29 mouse cellular contexts compared by ENCODE assay signal in genomic region chr2:69828031-69828430, GRCm38 (mm10). TPM values are rescaled to one million over a fixed set of nuclear protein-coding genes. Genes with fewer than 3 reads are reported as not detected.
DNase-seq lines count a peak whose midpoint lies in the region; ATAC-seq lines count a peak whose summit lies in the region.
"Had no signal": no experiment of that assay in that cellular context is flagged by ENCODE, and none has a peak within 500 bp of the region (broad histone marks: within the 10 kb centered on the region; RNA-seq: fewer than 3 reads in every experiment).

No protein-coding gene starts in this region.

- peak overlapping the region; percentile 40 for H3K9ac ChIP-seq in midbrain, embryonic 11.5 days (ENCODE audit: low read length)
- no peak overlapping the region; the same call in 1 of the 2 replicates for H3K9ac ChIP-seq in midbrain, embryonic 15.5 days
- H3K9ac ChIP-seq in midbrain, embryonic 16.5 days (ENCODE audit: low read depth, low read length), result peak overlapping the region; percentile 32; the same call in 1 of the 2 replicates
- H3K9ac ChIP-seq: embryonic facial prominence, embryonic 12.5 days; forebrain, embryonic 13.5 days; heart, embryonic 12.5 days; hindbrain, embryonic 12.5 days; liver, embryonic 12.5 days; liver, postnatal 0 days had no signal

- no peak overlapping the region for H3K27ac ChIP-seq in heart, embryonic 10.5 days
- no peak overlapping the region for H3K27ac ChIP-seq in midbrain, embryonic 11.5 days (ENCODE audit: low read depth, low read length)
- no peak overlapping the region for H3K27ac ChIP-seq in midbrain, embryonic 15.5 days
- no peak overlapping the region for H3K27ac ChIP-seq in midbrain, embryonic 16.5 days (ENCODE audit: low read length)
- H3K27ac ChIP-seq: embryonic facial prominence, embryonic 12.5 days; forebrain, embryonic 13.5 days; hindbrain, embryonic 12.5 days; liver, embryonic 12.5 days; stomach, postnatal 0 days had no signal

- WGBS in heart, embryonic 10.5 days, result 41% methylated on average over 7 of the region's 7 CpGs
- WGBS in midbrain, embryonic 11.5 days, result 34% methylated on average over 7 of the region's 7 CpGs
- 33% methylated on average over 7 of the region's 7 CpGs for WGBS in midbrain, embryonic 15.5 days
- 38% methylated on average over 7 of the region's 7 CpGs for WGBS in midbrain, embryonic 16.5 days

- no peaks in the 10 kb centered on the region for H3K27me3 ChIP-seq in heart, embryonic 10.5 days (ENCODE audit: insufficient read depth, poor library complexity, severe bottlenecking)
- H3K27me3 ChIP-seq in midbrain, embryonic 11.5 days (ENCODE audit: control insufficient read depth, insufficient read depth, low read length), result no peaks in the 10 kb centered on the region
- no peaks in the 10 kb centered on the region for H3K27me3 ChIP-seq in midbrain, embryonic 15.5 days (replicated peaks)
- no peaks in the 10 kb centered on the region for H3K27me3 ChIP-seq in midbrain, embryonic 16.5 days (ENCODE audit: control insufficient read depth, insufficient read depth, low read depth, low read length)
- H3K27me3 ChIP-seq: embryonic facial prominence, embryonic 12.5 days; forebrain, embryonic 13.5 days; heart, embryonic 12.5 days; hindbrain, embryonic 12.5 days; liver, embryonic 12.5 days had no signal

- no peak for ATAC-seq in midbrain, embryonic 11.5 days (ENCODE audit: low FRiP score)
- no peak for ATAC-seq in midbrain, embryonic 15.5 days (replicated peaks)
- no peak for ATAC-seq in midbrain, embryonic 16.5 days
- ATAC-seq: forebrain, embryonic 13.5 days; intestine, postnatal 0 days; liver, embryonic 12.5 days; liver, postnatal 0 days had no signal

- H3K4me3 ChIP-seq in heart, embryonic 10.5 days, result no peak overlapping the region
- no peak overlapping the region for H3K4me3 ChIP-seq in midbrain, embryonic 11.5 days (ENCODE audit: low read depth, low read length)
- H3K4me3 ChIP-seq in midbrain, embryonic 15.5 days, result no peak overlapping the region
- H3K4me3 ChIP-seq in midbrain, embryonic 16.5 days (ENCODE audit: low read depth, low read length), result no peak overlapping the region
- H3K4me3 ChIP-seq: embryonic facial prominence, embryonic 12.5 days; forebrain, embryonic 13.5 days; heart, embryonic 12.5 days; hindbrain, embryonic 12.5 days; liver, embryonic 12.5 days had no signal

- peaks cover 20% of the 10 kb centered on the region for H3K4me1 ChIP-seq in heart, embryonic 10.5 days
- H3K4me1 ChIP-seq in midbrain, embryonic 11.5 days (ENCODE audit: control insufficient read depth, insufficient read depth, low read length), result peaks cover 13% of the 10 kb centered on the region
- H3K4me1 ChIP-seq in midbrain, embryonic 15.5 days, result peaks cover 38% of the 10 kb centered on the region
- H3K4me1 ChIP-seq in midbrain, embryonic 16.5 days (ENCODE audit: control insufficient read depth, insufficient read depth, low read length), result peaks cover 34% of the 10 kb centered on the region

- peak; percentile 39 for DNase-seq in heart, embryonic 10.5 days (ENCODE audit: low spot score)
- no peak for DNase-seq in heart, postnatal 4 days
- DNase-seq in midbrain, embryonic 11.5 days (ENCODE audit: low spot score, missing footprints), result peak; percentile 83
- peak; percentile 23 for DNase-seq in gonadal fat pad, adult 2 months (ENCODE audit: low read depth)
- no peak for DNase-seq in spleen, adult 12 weeks (ENCODE audit: low spot score)
- DNase-seq: adrenal gland, postnatal 25 days; B cell, adult 2 months; cerebellum, adult 11-12 months; gastrocnemius, postnatal 10 days; heart, postnatal 10 days; kidney, adult 9 months; kidney, postnatal 14 days; layer of hippocampus, adult 9-11 months; liver, postnatal 0 days; lung, postnatal 36 days; right cerebral cortex, adult 18-20 months; thymus, adult 18-20 months; thymus, postnatal 25 days had no signal

- H3K9me3 ChIP-seq in heart, embryonic 10.5 days, result no peaks in the 10 kb centered on the region
- H3K9me3 ChIP-seq in midbrain, embryonic 11.5 days (ENCODE audit: control insufficient read depth, low read length), result no peaks in the 10 kb centered on the region
- no peaks in the 10 kb centered on the region for H3K9me3 ChIP-seq in midbrain, embryonic 15.5 days
- H3K9me3 ChIP-seq in midbrain, embryonic 16.5 days (replicated peaks; ENCODE audit: control insufficient read depth, low read length, poor library complexity, severe bottlenecking), result no peaks in the 10 kb centered on the region
- H3K9me3 ChIP-seq: embryonic facial prominence, embryonic 12.5 days; forebrain, embryonic 13.5 days; heart, embryonic 12.5 days; hindbrain, embryonic 12.5 days; liver, embryonic 12.5 days had no signal

- H3K36me3 ChIP-seq in heart, embryonic 10.5 days, result peaks cover 67% of the 10 kb centered on the region
- H3K36me3 ChIP-seq in midbrain, embryonic 11.5 days (ENCODE audit: control insufficient read depth, insufficient read depth, low read length), result no peaks in the 10 kb centered on the region
- peaks cover 8% of the 10 kb centered on the region for H3K36me3 ChIP-seq in midbrain, embryonic 15.5 days (replicated peaks)
- peaks cover 16% of the 10 kb centered on the region for H3K36me3 ChIP-seq in midbrain, embryonic 16.5 days (ENCODE audit: control insufficient read depth, insufficient read depth, low read length)

- H3K4me2 ChIP-seq in midbrain, embryonic 11.5 days, result no peak overlapping the region
- H3K4me2 ChIP-seq in midbrain, embryonic 15.5 days, result no peak overlapping the region; the same call in 1 of the 2 replicates
- 0 out of 2 replicates have a peak overlapping the region, but pooled peaks have one; percentile 4 for H3K4me2 ChIP-seq in midbrain, embryonic 16.5 days (ENCODE audit: low read length)
- H3K4me2 ChIP-seq: embryonic facial prominence, embryonic 12.5 days; forebrain, embryonic 13.5 days; heart, embryonic 12.5 days; hindbrain, embryonic 12.5 days; liver, embryonic 12.5 days had no signal

RNA-seq across cellular contexts. Expression of gene Klhl23, which starts 6.3 kb away (rescaled TPM):
- polyA plus RNA-seq in heart, embryonic 10.5 days (2016; fragmentation: Nextera tagmentation; extraction: Ambion mirVana), result 40.3 and 66.3 TPM in 2 replicates
- 10 to 100 TPM; 56.7 to 62.7 TPM for total RNA-seq in heart, postnatal 4 days (2021)
- polyA plus RNA-seq in midbrain, embryonic 11.5 days (2014; fragmentation: Nextera tagmentation; extraction: Ambion mirVana), result 35.0 and 38.2 TPM in 2 replicates
- polyA plus RNA-seq in midbrain, embryonic 15.5 days (2015; fragmentation: Nextera tagmentation; extraction: Ambion mirVana), result 88.0 and 94.6 TPM in 2 replicates
- 11.0 and 11.8 TPM in 2 replicates for polyA plus RNA-seq in gonadal fat pad, adult 2 months (2012; rRNA removed)
- polyA plus RNA-seq in midbrain, embryonic 16.5 days (2015; fragmentation: Nextera tagmentation; extraction: Ambion mirVana), result 93.3 and 104 TPM in 2 replicates
- total RNA-seq: monocyte, adult 5-6 weeks had no signal

RNA-seq across cellular contexts. Expression of gene Ssb, which starts 33.3 kb away (rescaled TPM):
- polyA plus RNA-seq in heart, embryonic 10.5 days (2016; fragmentation: Nextera tagmentation; extraction: Ambion mirVana), result 216 and 283 TPM in 2 replicates
- 100 to 1,000 TPM; 112 to 114 TPM for total RNA-seq in heart, postnatal 4 days (2021)
- polyA plus RNA-seq in midbrain, embryonic 11.5 days (2014; fragmentation: Nextera tagmentation; extraction: Ambion mirVana), result 440 and 468 TPM in 2 replicates
- 259 and 271 TPM in 2 replicates for polyA plus RNA-seq in midbrain, embryonic 15.5 days (2015; fragmentation: Nextera tagmentation; extraction: Ambion mirVana)
- 5.3 and 7.5 TPM in 2 replicates for polyA plus RNA-seq in gonadal fat pad, adult 2 months (2012; rRNA removed)
- 241 and 245 TPM in 2 replicates for polyA plus RNA-seq in midbrain, embryonic 16.5 days (2015; fragmentation: Nextera tagmentation; extraction: Ambion mirVana)

RNA-seq across cellular contexts. Expression of gene Phospho2, which starts 38.6 kb away (rescaled TPM):
- 19.8 and 21.5 TPM in 2 replicates for polyA plus RNA-seq in heart, embryonic 10.5 days (2016; fragmentation: Nextera tagmentation; extraction: Ambion mirVana)
- total RNA-seq in heart, postnatal 4 days (2021), result 10 to 100 TPM; 12.2 to 15.3 TPM
- 44.3 and 49.9 TPM in 2 replicates for polyA plus RNA-seq in midbrain, embryonic 11.5 days (2014; fragmentation: Nextera tagmentation; extraction: Ambion mirVana)
- 35.3 and 37.8 TPM in 2 replicates for polyA plus RNA-seq in midbrain, embryonic 15.5 days (2015; fragmentation: Nextera tagmentation; extraction: Ambion mirVana)
- 34.5 and 47.7 TPM in 2 replicates for polyA plus RNA-seq in gonadal fat pad, adult 2 months (2012; rRNA removed)
- 35.9 and 38.5 TPM in 2 replicates for polyA plus RNA-seq in midbrain, embryonic 16.5 days (2015; fragmentation: Nextera tagmentation; extraction: Ambion mirVana)

RNA-seq across cellular contexts. Expression of gene Ccdc173, which starts 38.7 kb away (rescaled TPM):
- polyA plus RNA-seq in heart, embryonic 10.5 days (2016; fragmentation: Nextera tagmentation; extraction: Ambion mirVana), result 1.0 and 1.3 TPM in 2 replicates
- total RNA-seq in heart, postnatal 4 days (2021), result under 1 TPM; 0.43 to 0.99 TPM
- polyA plus RNA-seq in midbrain, embryonic 11.5 days (2014; fragmentation: Nextera tagmentation; extraction: Ambion mirVana), result 3.8 and 3.9 TPM in 2 replicates
- polyA plus RNA-seq in midbrain, embryonic 15.5 days (2015; fragmentation: Nextera tagmentation; extraction: Ambion mirVana), result 2.8 and 2.9 TPM in 2 replicates
- polyA plus RNA-seq in gonadal fat pad, adult 2 months (2012; rRNA removed), result 0.51 TPM in 2 replicates
- 2.6 and 3.0 TPM in 2 replicates for polyA plus RNA-seq in midbrain, embryonic 16.5 days (2015; fragmentation: Nextera tagmentation; extraction: Ambion mirVana)
- polyA plus RNA-seq: spleen, adult 2 months had no signal

RNA-seq across cellular contexts. Expression of gene Mettl5, which starts 57.4 kb away (rescaled TPM):
- 37.1 and 38.3 TPM in 2 replicates for polyA plus RNA-seq in heart, embryonic 10.5 days (2016; fragmentation: Nextera tagmentation; extraction: Ambion mirVana)
- total RNA-seq in heart, postnatal 4 days (2021), result 10 to 100 TPM; 21.6 to 22.1 TPM
- 37.6 and 41.4 TPM in 2 replicates for polyA plus RNA-seq in midbrain, embryonic 11.5 days (2014; fragmentation: Nextera tagmentation; extraction: Ambion mirVana)
- 24.2 and 27.1 TPM in 2 replicates for polyA plus RNA-seq in midbrain, embryonic 15.5 days (2015; fragmentation: Nextera tagmentation; extraction: Ambion mirVana)
- 3.0 and 4.1 TPM in 2 replicates for polyA plus RNA-seq in gonadal fat pad, adult 2 months (2012; rRNA removed)
- 32.5 and 33.4 TPM in 2 replicates for polyA plus RNA-seq in midbrain, embryonic 16.5 days (2015; fragmentation: Nextera tagmentation; extraction: Ambion mirVana)

Comparison
In these comparisons a context has a peak if more than half of its experiments do, and no peak if none do; other contexts are left out.
1. DNase-seq: peak in heart, embryonic 10.5 days (single experiment), midbrain, embryonic 11.5 days (single experiment) and gonadal fat pad, adult 2 months (single experiment); none in heart, postnatal 4 days (single experiment) and spleen, adult 12 weeks (single experiment).
2. RNA of gene Ssb, which starts 33.3 kb away (polyA plus RNA-seq): 440 to 468 TPM in midbrain, embryonic 11.5 days, 216 to 283 TPM in heart, embryonic 10.5 days, 259 to 271 TPM in midbrain, embryonic 15.5 days and 241 to 245 TPM in midbrain, embryonic 16.5 days; 5.3 to 7.5 TPM in gonadal fat pad, adult 2 months; every median in the first group is over 10 times any median in the second.